Mouse (Mus musculus) left cerebral cortex, postnatal 10 days (tissue): ENCODE data around the gene Ltbp3. TPM values are rescaled to one million over a fixed set of nuclear protein-coding genes. Genes with fewer than 3 reads are reported as not detected.
"Not testable (repeated sequence)": the region's sequence is repeated elsewhere in the genome, so short reads cannot be mapped to it uniquely, and the experiment has no call there.

Experiments used
- DNase-seq, 2 experiments: peaks; one replicate each; pipeline ENCODE4 v3.0.0; 2021 to 2022; ENCODE audit warnings: low spot score in 2 of 2, mixed read lengths in 1 of 2; ENCODE audit errors: extremely low spot score in 1 of 2
- intact Hi-C: fragments of 180-260 bp; cut with DNase I; formaldehyde crosslinking; loops from one replicate; pipeline ENCODE4 v1.15.1; 2025
- total RNA-seq, 2 experiments: library from RNA; stranded (reverse); gene quantifications; 2 replicates each; pipeline ENCODE4 v1.2.3; 2021

The Ltbp3 gene
- total RNA-seq, 2 experiments from 2014 or later, result 19.9 to 21.4 TPM

GRCm38 (mm10) chr19:5778312-5778711 is 37.6 kb downstream of the Ltbp3 start:
- intact Hi-C loops, result loop anchor here (5.0 kb wide), 2 partner anchors 36 to 51 kb away; partner anchors contain the start of genes Ehbp1l1, Fam89b and Ltbp3
- no peak for DNase-seq

GRCm38 (mm10) chr19:5780203-5780602 is 39.5 kb downstream of the Ltbp3 start:
- intact Hi-C loops, result loop anchor here (5.0 to 10.0 kb wide), 2 partner anchors 68 to 235 kb away; partner anchors contain the start of gene Capn1
- DNase-seq, result no peak

GRCm38 (mm10) chr19:5781532-5781931 is 40.8 kb downstream of the Ltbp3 start:
- intact Hi-C loops, result loop anchor here (5.0 to 10.0 kb wide), 2 partner anchors 69 to 233 kb away; partner anchors contain the start of gene Capn1
- no peak for DNase-seq

- intact Hi-C loops, result loop anchor here (5.0 to 10.0 kb wide), 2 partner anchors 70 to 233 kb away; partner anchors contain the start of gene Capn1
- DNase-seq, result no peak
Measured at GRCm38 (mm10) chr19:5782121-5782520, 41.4 kb downstream of the Ltbp3 start.

GRCm38 (mm10) chr19:5784958-5785577 is 44.4 kb downstream of the Ltbp3 start:
- DNase-seq, result no peak
- intact Hi-C loops, result loop anchor here (5.0 to 10.0 kb wide), 2 partner anchors 73 to 230 kb away; partner anchors contain the start of gene Capn1

- DNase-seq, result peak; percentile 76 to 85
- intact Hi-C loops, result loop anchor here (2.0 to 10.0 kb wide), 2 partner anchors 92 to 228 kb away; partner anchors contain the start of gene Capn1
Measured at GRCm38 (mm10) chr19:5786441-5787114, 45.9 kb downstream of the Ltbp3 start.

GRCm38 (mm10) chr19:5787128-5787635 is 46.5 kb downstream of the Ltbp3 start:
- intact Hi-C loops, result loop anchor here (2.0 to 10.0 kb wide), 2 partner anchors 92 to 228 kb away; partner anchors contain the start of gene Capn1
- DNase-seq, result peak; percentile 84 to 86

- intact Hi-C loops, result loop anchor here (2.0 to 10.0 kb wide), 2 partner anchors 91 to 227 kb away; partner anchors contain the start of gene Capn1
- DNase-seq, result no peak
Measured at GRCm38 (mm10) chr19:5787920-5788319, 47.2 kb downstream of the Ltbp3 start.

- intact Hi-C loops, result loop anchor here (10.0 kb wide), 1 partner anchor 226 kb away; the partner anchor contains the start of gene Capn1
Measured at GRCm38 (mm10) chr19:5788620-5789019, 47.9 kb downstream of the Ltbp3 start.

GRCm38 (mm10) chr19:5789066-5789465 is 48.4 kb downstream of the Ltbp3 start:
- no peak for DNase-seq
- intact Hi-C loops, result loop anchor here (10.0 kb wide), 1 partner anchor 226 kb away; the partner anchor contains the start of gene Capn1

More at GRCm38 (mm10) chr19:5788620-5789019, 47.9 kb downstream of the Ltbp3 start:
- DNase-seq, result no peak

GRCm38 (mm10) chr19:5791329-5791728 is 50.6 kb downstream of the Ltbp3 start:
- intact Hi-C loops, result no loop called here

GRCm38 (mm10) chr19:5793116-5793515 is 52.4 kb downstream of the Ltbp3 start:
- no peak for DNase-seq
- intact Hi-C loops, result loop anchor here (2.0 kb wide), 1 partner anchor 58 kb away; no protein-coding TSS in a partner anchor

More at GRCm38 (mm10) chr19:5791329-5791728, 50.6 kb downstream of the Ltbp3 start:
- DNase-seq, result no peak

- not testable (repeated sequence) for DNase-seq
- intact Hi-C loops, result loop anchor here (2.0 kb wide), 1 partner anchor 57 kb away; no protein-coding TSS in a partner anchor
Measured at GRCm38 (mm10) chr19:5793917-5794770, 53.4 kb downstream of the Ltbp3 start.

GRCm38 (mm10) chr19:5794771-5795576 is 54.3 kb downstream of the Ltbp3 start:
- DNase-seq, result no peak
- intact Hi-C loops, result no loop called here

- intact Hi-C loops, result no loop called here
- DNase-seq, result no peak
Measured at GRCm38 (mm10) chr19:5795668-5796572, 55.2 kb downstream of the Ltbp3 start.

- no peak for DNase-seq
- intact Hi-C loops, result no loop called here
Measured at GRCm38 (mm10) chr19:5796573-5797111, 55.9 kb downstream of the Ltbp3 start.
